Mouse (Mus musculus): Measurements from ENCODE around the gene Dennd4b. TPM values are rescaled to one million over a fixed set of nuclear protein-coding genes. Genes with fewer than 3 reads are reported as not detected.

Gene Dennd4b
- 46.7 and 50.1 TPM in 2 replicates for polyA plus RNA-seq (2012; rRNA removed)

GRCm38 (mm10) chr3:90265034-90265931 is at the start of gene Dennd4b:
TSS of gene Dennd4b (plus strand) at chr3:90265185.

GRCm38 (mm10) chr3:90231507-90232333 is 33.3 kb upstream of the Dennd4b start, which contains the start of gene Jtb:
TSS of gene Jtb (plus strand) at chr3:90231597.

GRCm38 (mm10) chr3:90242984-90243775 is 21.8 kb upstream of the Dennd4b start, which contains the start of gene Creb3l4:
TSS of gene Creb3l4 (minus strand) at chr3:90243512.

GRCm38 (mm10) chr3:90247960-90248745 is 16.8 kb upstream of the Dennd4b start, which contains the start of gene Slc39a1:
TSS of gene Slc39a1 (plus strand) at chr3:90248172.

GRCm38 (mm10) chr3:90253653-90254418 is 11.1 kb upstream of the Dennd4b start, which contains the start of gene Crtc2:
TSS of gene Crtc2 (plus strand) at chr3:90254163.

GRCm38 (mm10) chr3:90292345-90293275 is 27.6 kb downstream of the Dennd4b start, which contains the start of gene Gatad2b:
TSS of gene Gatad2b (plus strand) at chr3:90293178.

Other genes with a start within 250 kb of the Dennd4b start
- gene 4933434E20Rik, start 213.5 kb upstream of the Dennd4b start, polyA plus RNA-seq (2012; rRNA removed) = 43.6 and 47.5 TPM in 2 replicates
- 91.7 and 147 TPM in 2 replicates for gene Ubap2l, start 212.6 kb upstream of the Dennd4b start, polyA plus RNA-seq (2012; rRNA removed)
- 83.5 and 108 TPM in 2 replicates for gene Tpm3, start 192.5 kb upstream of the Dennd4b start, polyA plus RNA-seq (2012; rRNA removed)
- gene Nup210l, start 161.1 kb upstream of the Dennd4b start, polyA plus RNA-seq (2012; rRNA removed) = 0.35 and 0.48 TPM in 2 replicates
- 1,083 and 1,538 TPM in 2 replicates for gene Rps27, start 51.5 kb upstream of the Dennd4b start, polyA plus RNA-seq (2012; rRNA removed)
- 8.6 and 13.7 TPM in 2 replicates for gene Rab13, start 51.5 kb upstream of the Dennd4b start, polyA plus RNA-seq (2012; rRNA removed)
- 97.7 and 117 TPM in 2 replicates for gene Jtb, start 33.6 kb upstream of the Dennd4b start, polyA plus RNA-seq (2012; rRNA removed)
- gene Creb3l4, start 21.7 kb upstream of the Dennd4b start, polyA plus RNA-seq (2012; rRNA removed) = 10.1 and 10.6 TPM in 2 replicates
- 136 and 164 TPM in 2 replicates for gene Slc39a1, start 17.0 kb upstream of the Dennd4b start, polyA plus RNA-seq (2012; rRNA removed)
- gene Crtc2, start 11.0 kb upstream of the Dennd4b start, polyA plus RNA-seq (2012; rRNA removed) = 72.6 and 97.9 TPM in 2 replicates
- 23.1 and 34.5 TPM in 2 replicates for gene Gatad2b, start 28.0 kb downstream of the Dennd4b start, polyA plus RNA-seq (2012; rRNA removed)
- gene Slc27a3, start 124.8 kb downstream of the Dennd4b start, polyA plus RNA-seq (2012; rRNA removed) = 89.8 and 106 TPM in 2 replicates
- 52.9 and 54.0 TPM in 2 replicates for gene Ints3, start 168.4 kb downstream of the Dennd4b start, polyA plus RNA-seq (2012; rRNA removed)
- 182 and 195 TPM in 2 replicates for gene Npr1, start 200.7 kb downstream of the Dennd4b start, polyA plus RNA-seq (2012; rRNA removed)
- gene Ilf2, start 210.9 kb downstream of the Dennd4b start, polyA plus RNA-seq (2012; rRNA removed) = 22.2 and 28.1 TPM in 2 replicates
- gene Snapin, start 225.8 kb downstream of the Dennd4b start, polyA plus RNA-seq (2012; rRNA removed) = 28.8 and 37.7 TPM in 2 replicates
- gene Chtop, start 244.3 kb downstream of the Dennd4b start, polyA plus RNA-seq (2012; rRNA removed) = 51.9 and 52.0 TPM in 2 replicates
- gene S100a1, start 249.2 kb downstream of the Dennd4b start, polyA plus RNA-seq (2012; rRNA removed) = 48.7 and 59.7 TPM in 2 replicates
- gene S100a13, start 249.2 kb downstream of the Dennd4b start, polyA plus RNA-seq (2012; rRNA removed) = 19.4 and 20.1 TPM in 2 replicates

Data from ovary, adult 2 months (tissue).